Comparison of ENCODE assay signal across 14 mouse cellular contexts in genomic region chr1:135271371-135271770, GRCm38 (mm10).
"Had no signal": no experiment of that assay in that cellular context is flagged by ENCODE, and none has a peak within 500 bp of the region (broad histone marks: within the 10 kb centered on the region; RNA-seq: fewer than 3 reads in every experiment).

No protein-coding gene starts in this region.

- H3K4me2 ChIP-seq: limb, embryonic 15.5 days; liver, embryonic 12.5 days; lung, embryonic 14.5 days; stomach, embryonic 15.5 days had no signal

- H3K9me3 ChIP-seq: limb, embryonic 15.5 days; liver, embryonic 12.5 days; midbrain, embryonic 10.5 days; stomach, embryonic 15.5 days had no signal

- H3K9ac ChIP-seq: limb, embryonic 15.5 days; liver, embryonic 12.5 days; lung, embryonic 14.5 days; stomach, embryonic 15.5 days had no signal

- H3K4me3 ChIP-seq: layer of hippocampus, adult 2 months; limb, embryonic 15.5 days; liver, embryonic 12.5 days; midbrain, embryonic 10.5 days; myocyte; stomach, embryonic 15.5 days had no signal

- ATAC-seq: liver, embryonic 12.5 days had no signal

- DNase-seq: kidney, postnatal 10 days; kidney, postnatal 4 days; lung, embryonic 14.5 days; lung, postnatal 10 days; lung, postnatal 4 days; midbrain, embryonic 14.5 days; right cerebral cortex, postnatal 14 days; thymus, postnatal 4 days had no signal

- H3K27me3 ChIP-seq: limb, embryonic 15.5 days; liver, embryonic 12.5 days; stomach, embryonic 15.5 days had no signal

- H3K4me1 ChIP-seq: limb, embryonic 15.5 days; midbrain, embryonic 10.5 days; stomach, embryonic 15.5 days had no signal

- H3K27ac ChIP-seq: layer of hippocampus, adult 2 months; limb, embryonic 15.5 days; liver, embryonic 12.5 days; midbrain, embryonic 10.5 days; stomach, embryonic 15.5 days had no signal
